Mouse (Mus musculus): ENCODE data around the gene Herc3. TPM values are rescaled to one million over a fixed set of nuclear protein-coding genes. Genes with fewer than 3 reads are reported as not detected.
A peak's percentile ranks its signal among the peaks of the same experiment; 100 is the strongest.

The Herc3 gene
- total and polyA plus RNA-seq, 3 experiments = 1.9 to 5.7 TPM; not detected in 1

- no peak for TF ChIP-seq RAD21 (IDR thresholded peaks at IDR 0.05; ENCODE audit: low read depth, low read length)
- TF ChIP-seq GATA1 (IDR thresholded peaks at IDR 0.05; ENCODE audit: low read depth, low read length) = no peak
- no peak for TF ChIP-seq MXI1 (IDR thresholded peaks at IDR 0.05; ENCODE audit: low read depth, low read length)
- no peak for TF ChIP-seq MAFK (IDR thresholded peaks at IDR 0.05; ENCODE audit: borderline replicate concordance, low read depth, low read length)
- peaks cover 0 to 3% of the 10 kb centered on the region in 2 experiments; a peak in 1 of 4 replicates for H3K36me3 ChIP-seq (ENCODE audit: control insufficient read depth in 1 of 2, insufficient read depth in 2 of 2, low read length in 2 of 2)
- no peak for DNase-seq (ENCODE audit: low read depth, low spot score)
- H3K9ac ChIP-seq (ENCODE audit: control insufficient read depth, low read depth, low read length, poor library complexity, severe bottlenecking) = no peak overlapping the region
- H3K27ac ChIP-seq (ENCODE audit: control insufficient read depth, low read depth, low read length) = no peak overlapping the region
- H3K4me1 ChIP-seq (ENCODE audit: control insufficient read depth in 1 of 2, insufficient read depth in 2 of 2, low read length in 2 of 2) = peaks cover 0 to 2% of the 10 kb centered on the region in 2 experiments; a peak in 1 of 4 replicates
- no peaks in the 10 kb centered on the region for H3K79me2 ChIP-seq (ENCODE audit: control insufficient read depth, insufficient read depth, low read length, poor library complexity)
- H3K9me3 ChIP-seq (replicated peaks; ENCODE audit: insufficient read depth, low read length) = no peaks in the 10 kb centered on the region
- H3K27me3 ChIP-seq (ENCODE audit: control insufficient read depth in 1 of 2, insufficient read depth in 2 of 2, low read length in 2 of 2) = no peaks in the 10 kb centered on the region; a peak in 1 of 4 replicates
- H3K4me3 ChIP-seq (ENCODE audit: control insufficient read depth in 1 of 2, insufficient read depth in 1 of 2, low read depth in 2 of 2, low read length in 2 of 2) = no peak overlapping the region
Observed at GRCm38 (mm10) chr6:58942276-58942675, 111.0 kb downstream of the Herc3 start.

- H3K79me2 ChIP-seq (ENCODE audit: control insufficient read depth, insufficient read depth, low read length, poor library complexity) = no peaks in the 10 kb centered on the region
- TF ChIP-seq GATA1 (IDR thresholded peaks at IDR 0.05; ENCODE audit: low read depth, low read length) (0 out of 2 replicates have a peak, but pooled peaks have one; percentile 35), CTCF (IDR thresholded peaks at IDR 0.05 in 2 of 3, conservative IDR thresholded peaks at IDR 0.05 in 1 of 3; ENCODE audit: control insufficient read depth in 1 of 3, insufficient read depth in 1 of 3, low read depth in 2 of 3, low read length in 3 of 3, poor library complexity in 1 of 3, severe bottlenecking in 1 of 3) (no peak)
- no peak overlapping the region for H3K4me3 ChIP-seq (ENCODE audit: control insufficient read depth in 1 of 2, insufficient read depth in 1 of 2, low read depth in 2 of 2, low read length in 2 of 2)
- peak; percentile 51 for DNase-seq (ENCODE audit: low read depth, low spot score)
- H3K9ac ChIP-seq (ENCODE audit: control insufficient read depth, low read depth, low read length, poor library complexity, severe bottlenecking) = no peak overlapping the region
- no peak overlapping the region for H3K27ac ChIP-seq (ENCODE audit: control insufficient read depth, low read depth, low read length)
- H3K27me3 ChIP-seq (ENCODE audit: control insufficient read depth in 1 of 2, insufficient read depth in 2 of 2, low read length in 2 of 2) = no peaks in the 10 kb centered on the region; a peak in 1 of 4 replicates
- H3K36me3 ChIP-seq (ENCODE audit: control insufficient read depth in 1 of 2, insufficient read depth in 2 of 2, low read length in 2 of 2) = peaks cover 0 to 3% of the 10 kb centered on the region in 2 experiments; a peak in 1 of 4 replicates
- no peaks in the 10 kb centered on the region for H3K9me3 ChIP-seq (replicated peaks; ENCODE audit: insufficient read depth, low read length)
- peaks cover 0 to 2% of the 10 kb centered on the region in 2 experiments; a peak in 1 of 4 replicates for H3K4me1 ChIP-seq (ENCODE audit: control insufficient read depth in 1 of 2, insufficient read depth in 2 of 2, low read length in 2 of 2)
Observed at GRCm38 (mm10) chr6:58943958-58944357, 112.7 kb downstream of the Herc3 start.

GRCm38 (mm10) chr6:58946246-58946645, 115.0 kb downstream of the Herc3 start:
- Histone ChIP-seq H3K9me3 (replicated peaks; ENCODE audit: insufficient read depth, low read length) (no peaks in the 10 kb centered on the region), H3K9ac (ENCODE audit: control insufficient read depth, low read depth, low read length, poor library complexity, severe bottlenecking) (no peak overlapping the region), H3K36me3 (ENCODE audit: control insufficient read depth in 1 of 2, insufficient read depth in 2 of 2, low read length in 2 of 2) (peaks cover 0 to 3% of the 10 kb centered on the region in 2 experiments; a peak in 1 of 4 replicates), H3K27me3 (ENCODE audit: control insufficient read depth in 1 of 2, insufficient read depth in 2 of 2, low read length in 2 of 2) (no peaks in the 10 kb centered on the region), H3K4me3 (ENCODE audit: control insufficient read depth in 1 of 2, insufficient read depth in 1 of 2, low read depth in 2 of 2, low read length in 2 of 2) (no peak overlapping the region), H3K27ac (ENCODE audit: control insufficient read depth, low read depth, low read length) (no peak overlapping the region), H3K79me2 (ENCODE audit: control insufficient read depth, insufficient read depth, low read length, poor library complexity) (no peaks in the 10 kb centered on the region), H3K4me1 (ENCODE audit: control insufficient read depth in 1 of 2, insufficient read depth in 2 of 2, low read length in 2 of 2) (peaks cover 0 to 2% of the 10 kb centered on the region in 2 experiments; a peak in 1 of 4 replicates)
- no peak for TF ChIP-seq NELFE (IDR thresholded peaks at IDR 0.05; ENCODE audit: low read depth, low read length)
- TF ChIP-seq MXI1 (IDR thresholded peaks at IDR 0.05; ENCODE audit: low read depth, low read length) = no peak
- no peak for TF ChIP-seq ZC3H11A (IDR thresholded peaks at IDR 0.05; ENCODE audit: low read depth, low read length)
- TF ChIP-seq NRF1 (IDR thresholded peaks at IDR 0.05; ENCODE audit: insufficient read depth, low read depth, low read length, poor library complexity, severe bottlenecking) = no peak
- TF ChIP-seq MAFK (IDR thresholded peaks at IDR 0.05; ENCODE audit: borderline replicate concordance, low read depth, low read length) = no peak
- TF ChIP-seq RAD21 (IDR thresholded peaks at IDR 0.05; ENCODE audit: low read depth, low read length) = no peak
- no peak for TF ChIP-seq GABPA (IDR thresholded peaks at IDR 0.05; ENCODE audit: low read depth, low read length)
- TF ChIP-seq MAZ (IDR thresholded peaks at IDR 0.05; ENCODE audit: low read depth, low read length) = no peak
- TF ChIP-seq BHLHE40 (IDR thresholded peaks at IDR 0.05; ENCODE audit: borderline replicate concordance, low read depth, low read length) = no peak
- no peak for DNase-seq (ENCODE audit: low read depth, low spot score)

Measured in MEL (cell line).